Mouse (Mus musculus) limb, embryonic 11.5 days (tissue): ENCODE results near the gene Gm5640. TPM values are rescaled to one million over a fixed set of nuclear protein-coding genes. Genes with fewer than 3 reads are reported as not detected.
"Not testable (repeated sequence)": the region's sequence is repeated elsewhere in the genome, so short reads cannot be mapped to it uniquely, and the experiment has no call there.

Experiments
- ATAC-seq: fragments of 200-750 bp; cut with Nextera tagmentation; 2 replicates; pipeline ENCODE4 v1.8.0; 2017; ENCODE audit warnings: low read depth; ENCODE audit not compliant: insufficient number of reproducible peaks, low FRiP score, low TSS enrichment
- DNase-seq: peaks from one replicate; pipeline ENCODE4 v3.0.0-alpha.2; 2015; ENCODE audit warnings: low spot score
- H3K27ac ChIP-seq: fragments of 300-500 bp; sonication (generic); replicated peaks from 2 replicates; pipeline ENCODE4 v1.5.1; 2014; ENCODE audit warnings: low read depth, mild to moderate bottlenecking, low read length
- H3K27me3 ChIP-seq: fragments of 300-500 bp; sonication (generic); 2 replicates; pipeline ENCODE4 v1.6.1; 2014; ENCODE audit warnings: mild to moderate bottlenecking, low read length, mixed read lengths; ENCODE audit not compliant: control insufficient read depth, insufficient read depth
- H3K36me3 ChIP-seq: fragments of 300-500 bp; sonication (generic); 2 replicates; pipeline ENCODE4 v1.6.1; 2014; ENCODE audit warnings: mild to moderate bottlenecking, low read length, moderate library complexity, mixed read lengths; ENCODE audit not compliant: control insufficient read depth, insufficient read depth
- H3K4me1 ChIP-seq: fragments of 300-500 bp; sonication (generic); 2 replicates; pipeline ENCODE4 v1.6.1; 2014; ENCODE audit warnings: low read length, mixed read lengths; ENCODE audit not compliant: control insufficient read depth, insufficient read depth
- H3K4me2 ChIP-seq: fragments of 300-500 bp; sonication (generic); 2 replicates; pipeline ENCODE4 v1.6.1; 2014; ENCODE audit warnings: low read depth, mild to moderate bottlenecking, moderate library complexity; ENCODE audit not compliant: severe bottlenecking
- H3K4me3 ChIP-seq: fragments of 300-500 bp; sonication (generic); 2 replicates; pipeline ENCODE4 v1.5.1; 2014; ENCODE audit warnings: low read depth, low read length
- H3K9ac ChIP-seq: fragments of 300-500 bp; sonication (generic); 2 replicates; pipeline ENCODE4 v1.6.1; 2014; ENCODE audit warnings: mild to moderate bottlenecking, low read length
- H3K9me3 ChIP-seq: fragments of 300-500 bp; sonication (generic); 2 replicates; pipeline ENCODE4 v1.6.1; 2016; ENCODE audit warnings: low read length; ENCODE audit not compliant: control insufficient read depth
- whole genome bisulfite sequencing: fragments of 180-500 bp; shearing (Covaris S2); extraction: QIAGEN DNeasy Blood & Tissue Kit; methylation state at CpG from one replicate; pipeline ENCODE4 v1.1.7; 2014; 5-methylcytosine and 5-hydroxymethylcytosine counted together
- polyA plus RNA-seq: library from polyadenylated mRNA; unstranded; fragments of >200 nt; fragmentation: Nextera tagmentation; extraction: Ambion mirVana; gene quantifications from 2 replicates; pipeline ENCODE4 v1.2.1, GENCODE M21; 2014

The Gm5640 gene
- polyA plus RNA-seq = not detected in 2 replicates

DNA sequence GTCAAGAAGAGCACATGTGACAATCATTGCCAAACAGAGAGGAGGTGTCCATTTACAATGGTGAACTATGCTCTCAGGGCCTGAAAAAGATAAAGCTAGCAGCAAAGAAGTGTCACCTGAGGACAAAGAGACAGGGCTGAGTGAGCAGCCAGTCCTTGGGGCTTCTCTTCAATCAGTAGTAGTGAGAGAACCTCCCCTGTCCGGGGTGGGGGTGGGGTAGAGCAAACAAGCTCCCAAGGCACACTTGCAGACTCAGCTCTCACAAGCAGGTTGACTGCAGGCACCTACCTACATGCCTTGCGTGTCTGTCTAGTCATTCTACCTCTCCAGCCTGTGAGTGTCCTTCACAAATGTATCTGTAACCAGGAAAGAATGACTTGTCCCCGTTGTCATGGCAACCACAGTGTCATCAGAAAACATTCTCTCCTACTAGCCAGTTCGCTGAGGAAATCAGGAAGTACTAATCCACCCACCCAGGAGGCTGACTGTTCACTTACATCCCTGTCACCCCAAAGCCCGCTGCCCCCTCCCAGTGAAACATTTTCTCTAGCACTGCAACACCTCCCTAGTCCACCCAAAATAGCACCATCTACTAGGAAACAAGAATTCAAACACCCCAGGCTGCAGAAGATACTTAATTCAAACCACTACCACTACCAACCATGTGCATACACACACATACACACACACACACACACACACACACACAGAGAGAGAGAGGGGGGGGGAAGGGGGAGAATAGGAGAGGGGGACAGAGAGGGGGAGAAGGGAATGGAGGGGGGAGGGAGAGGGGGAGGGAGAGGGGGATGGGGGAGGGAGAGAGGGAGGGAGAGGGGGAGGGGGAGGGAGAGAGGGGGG lies at the start of gene Gm5640:
Gm5640 (minus strand) TSS at position 170 of the 858 bp plus-strand sequence.
- not testable (repeated sequence) for DNase-seq, ATAC-seq, H3K9me3 ChIP-seq, H3K4me1 ChIP-seq, H3K36me3 ChIP-seq, H3K27me3 ChIP-seq, H3K27ac ChIP-seq, H3K4me3 ChIP-seq, H3K4me2 ChIP-seq, H3K9ac ChIP-seq
- 70% methylated on average over 3 of the region's 5 CpGs for WGBS

- not testable (repeated sequence) for H3K4me3 ChIP-seq, H3K27ac ChIP-seq, H3K9me3 ChIP-seq, H3K9ac ChIP-seq, H3K4me1 ChIP-seq, H3K27me3 ChIP-seq, DNase-seq, H3K36me3 ChIP-seq, ATAC-seq, H3K4me2 ChIP-seq
- no CpG with 5 or more reads among the region's 1 CpGs for WGBS
Observed at GRCm38 (mm10) chrX:74646393-74646792, 958 bp upstream of the Gm5640 start.

GRCm38 (mm10) chrX:74592379-74592778 lies 53.1 kb downstream of the Gm5640 start, which contains the start of gene Olfr1325:
TSS of gene Olfr1325 (plus strand) at chrX:74592679.
- 87% methylated on average over 2 of the region's 2 CpGs for WGBS
- no peaks in the 10 kb centered on the region for H3K27me3 ChIP-seq
- no peak for DNase-seq
- H3K9me3 ChIP-seq = no peaks in the 10 kb centered on the region
- no peak within 1 kb of the TSS for H3K9ac ChIP-seq
- no peak within 1 kb of the TSS for H3K27ac ChIP-seq
- H3K4me3 ChIP-seq = no peak within 1 kb of the TSS
- H3K4me2 ChIP-seq = no peak within 1 kb of the TSS
- no peak for ATAC-seq
- no peaks in the 10 kb centered on the region for H3K36me3 ChIP-seq
- H3K4me1 ChIP-seq = no peaks in the 10 kb centered on the region

Other genes starting within 250 kb of the Gm5640 start
- gene G6pdx, start 216.4 kb downstream of the Gm5640 start, polyA plus RNA-seq = 49.1 and 57.9 TPM in 2 replicates
- 0.43 TPM in 1 of 2 replicates, not detected in the other for gene Gm6880, start 164.2 kb downstream of the Gm5640 start, polyA plus RNA-seq
- not detected in 2 replicates for gene Olfr1326-ps1, start 70.7 kb downstream of the Gm5640 start, polyA plus RNA-seq
- not detected in 2 replicates for gene Olfr1325, start 53.0 kb downstream of the Gm5640 start, polyA plus RNA-seq
- gene Gm6890, start 95.3 kb upstream of the Gm5640 start, polyA plus RNA-seq = not detected in 2 replicates
- not detected in 2 replicates for gene Gm5936, start 191.6 kb upstream of the Gm5640 start, polyA plus RNA-seq